Mouse (Mus musculus) layer of hippocampus, adult 8-10 months (tissue): ENCODE results near the gene Gm43552. TPM values are rescaled to one million over a fixed set of nuclear protein-coding genes. Genes with fewer than 3 reads are reported as not detected.
A peak's percentile ranks its signal among the peaks of the same experiment; 100 is the strongest.
"Not testable (repeated sequence)": the region's sequence is repeated elsewhere in the genome, so short reads cannot be mapped to it uniquely, and the experiment has no call there.

Experiments
- DNase-seq, 2 experiments: peaks; one replicate each; pipeline ENCODE4 v3.0.0; 2022; ENCODE audit warnings: low spot score in 2 of 2
- total RNA-seq, 4 experiments: library from RNA; stranded (reverse); gene quantifications; 2 replicates each; pipeline ENCODE4 v1.2.4; 2022

Gene Gm43552
- total RNA-seq, 4 experiments from 2014 or later: 10.0 TPM; not detected in 3

DNA sequence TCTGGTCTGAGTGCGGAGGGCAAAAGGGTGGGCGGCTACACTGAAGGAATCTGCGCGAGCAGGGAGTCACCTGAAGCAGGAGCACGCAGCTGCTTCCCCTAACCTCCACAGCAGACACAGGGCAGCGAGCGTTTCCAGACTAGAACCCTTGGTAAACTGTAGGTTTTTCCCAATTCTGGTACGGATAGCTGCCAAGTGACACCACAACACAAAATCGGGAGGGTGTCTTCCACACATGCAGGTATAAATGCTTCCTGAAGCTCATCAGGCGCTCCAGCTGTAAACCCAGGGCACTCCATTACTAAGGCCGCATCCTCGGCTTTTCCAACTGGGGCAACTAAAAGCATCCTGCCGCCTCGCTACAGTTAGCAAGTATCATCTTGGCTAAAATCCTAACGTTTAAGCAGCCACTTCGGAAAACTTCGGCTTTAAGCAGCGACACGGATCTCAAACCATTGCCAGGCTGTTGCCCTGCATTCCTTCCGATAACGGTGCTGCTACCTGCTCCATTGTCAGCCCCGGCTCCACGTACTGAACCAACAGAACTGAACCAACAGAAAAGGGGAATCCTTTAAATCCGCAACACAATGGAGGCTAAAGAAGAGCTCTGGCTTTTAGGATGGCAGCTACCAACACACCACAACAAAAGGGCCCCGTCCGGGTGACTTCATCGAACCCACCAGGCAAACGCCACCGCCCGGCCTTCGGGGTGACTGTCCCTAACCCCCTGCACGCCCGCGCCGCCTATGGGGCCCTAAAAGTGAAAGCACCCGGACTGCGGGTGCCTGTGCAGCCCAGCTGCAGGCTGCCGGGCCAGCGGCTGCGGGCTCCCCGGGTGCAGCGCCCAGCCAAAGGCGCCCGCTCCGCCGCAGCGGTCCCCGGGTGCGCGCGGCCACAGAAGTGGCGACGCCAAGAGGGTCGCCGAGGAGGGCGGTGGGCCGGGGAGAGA lies 592 bp downstream of the Gm43552 start:
- DNase-seq: peak; percentile 49 to 52

- no peak for DNase-seq
These were observed 2.8 kb downstream of the Gm43552 start for GRCm38 (mm10) chr5:65489830-65490229.

- DNase-seq: no peak
These were observed 3.9 kb downstream of the Gm43552 start for GRCm38 (mm10) chr5:65488725-65489124.

DNA sequence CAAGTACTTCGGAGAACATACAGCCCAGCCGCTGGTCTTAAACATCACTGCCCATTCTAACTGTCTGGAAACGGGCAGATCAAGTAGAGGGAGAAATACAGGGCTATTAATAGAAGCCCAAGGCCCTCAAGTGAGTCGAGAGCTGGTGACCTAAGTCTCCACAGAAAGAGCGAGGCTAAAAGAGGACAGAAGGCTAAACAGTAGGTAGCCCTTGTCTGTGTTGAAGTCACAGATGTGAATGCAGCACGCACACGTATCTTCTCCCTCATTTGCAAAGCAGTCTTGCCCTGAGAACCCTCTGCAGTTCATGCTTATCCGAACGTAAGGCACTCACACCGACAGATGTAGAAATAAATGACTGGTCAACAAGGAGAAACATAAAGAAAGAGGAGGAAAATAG lies 5.3 kb downstream of the Gm43552 start:
- no peak for DNase-seq

DNA sequence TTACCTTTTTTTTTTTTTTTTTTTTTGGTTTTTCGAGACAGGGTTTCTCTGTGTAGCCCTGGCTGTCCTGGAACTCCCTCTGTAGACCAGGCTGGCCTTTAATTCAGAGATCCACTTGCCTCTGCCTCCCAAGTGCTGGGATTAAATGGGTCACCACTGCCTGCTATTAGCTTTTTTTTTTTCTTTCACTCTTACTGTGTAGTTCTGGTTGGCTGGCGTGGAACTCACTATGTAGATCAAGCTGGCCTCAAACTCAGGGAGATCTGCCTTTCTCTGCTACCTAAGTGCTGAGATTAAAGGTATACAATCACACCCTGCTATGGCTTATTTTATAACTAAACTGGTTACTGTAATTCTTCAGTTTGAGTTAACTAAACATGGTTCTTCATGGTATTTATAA lies 6.1 kb downstream of the Gm43552 start:
- no peak for DNase-seq

DNA sequence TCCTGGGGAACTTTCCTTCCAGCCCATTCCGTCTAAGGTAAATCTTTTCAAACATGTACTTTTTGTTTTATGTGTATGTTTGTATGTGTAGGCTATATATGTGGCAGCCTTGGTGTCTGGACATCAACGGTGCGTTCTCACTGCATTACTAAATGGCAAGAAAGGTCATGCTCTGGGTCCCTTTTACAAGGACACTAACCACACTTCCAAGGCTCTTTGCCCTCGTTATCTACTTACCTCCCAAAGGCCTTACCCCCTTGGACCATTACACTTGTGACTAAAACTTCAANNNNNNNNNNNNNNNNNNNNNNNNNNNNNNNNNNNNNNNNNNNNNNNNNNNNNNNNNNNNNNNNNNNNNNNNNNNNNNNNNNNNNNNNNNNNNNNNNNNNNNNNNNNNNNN lies 9.6 kb downstream of the Gm43552 start:
- DNase-seq: no peak

DNA sequence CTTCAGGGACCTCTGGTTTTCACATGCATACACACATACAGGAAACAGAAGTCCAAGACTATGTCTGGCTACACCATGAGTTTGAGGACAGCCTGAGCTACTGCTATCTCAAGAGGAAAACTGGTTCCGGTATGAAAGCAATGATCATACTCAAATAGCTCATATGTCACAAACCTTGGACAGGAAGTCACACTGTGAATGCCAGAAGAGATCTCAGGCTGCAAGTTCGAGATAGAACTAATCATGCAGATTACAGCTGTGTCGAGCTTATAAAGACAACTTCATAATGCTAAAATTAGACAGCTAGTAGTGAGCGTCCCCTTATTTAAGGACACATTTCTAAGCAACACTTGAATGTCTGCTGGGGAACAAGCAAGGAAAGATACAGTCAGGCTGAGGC lies 12.1 kb downstream of the Gm43552 start:
- DNase-seq: no peak

DNA sequence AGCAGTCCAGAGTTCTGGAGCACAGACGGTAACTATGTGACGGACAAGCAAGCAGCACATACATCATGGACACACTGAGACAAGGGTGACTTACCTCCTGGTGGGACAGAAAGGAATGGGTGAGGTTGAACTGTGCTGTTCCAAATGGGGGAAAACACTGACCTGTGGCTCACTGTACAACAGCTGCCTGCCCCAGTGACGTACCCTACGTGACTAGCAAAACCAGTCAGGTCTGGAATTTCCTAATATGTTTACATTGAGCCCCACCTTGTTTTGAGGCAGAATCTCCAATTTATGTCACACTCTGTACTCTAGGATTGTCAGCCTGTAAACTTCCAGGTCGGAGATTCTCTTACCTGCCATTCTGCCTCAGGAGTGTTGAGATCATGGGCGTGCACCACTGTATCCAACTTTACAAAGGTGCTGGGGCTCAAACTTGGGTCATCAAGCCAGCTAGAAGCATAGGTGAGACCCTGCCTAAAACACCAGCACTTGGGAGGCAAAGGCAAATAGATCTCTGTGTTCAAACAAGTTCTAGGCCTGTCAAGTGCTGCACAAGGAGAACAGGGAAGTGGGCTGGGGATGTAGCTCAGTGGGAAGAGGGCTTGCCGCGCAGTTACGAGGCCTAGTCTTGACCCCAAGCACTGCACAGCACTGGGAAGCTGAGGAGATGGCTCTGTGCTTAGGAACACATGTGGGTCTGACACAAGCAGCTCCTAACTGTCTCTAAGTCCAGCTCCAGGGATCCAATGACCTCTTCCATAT lies 12.8 kb downstream of the Gm43552 start:
- no peak for DNase-seq

DNA sequence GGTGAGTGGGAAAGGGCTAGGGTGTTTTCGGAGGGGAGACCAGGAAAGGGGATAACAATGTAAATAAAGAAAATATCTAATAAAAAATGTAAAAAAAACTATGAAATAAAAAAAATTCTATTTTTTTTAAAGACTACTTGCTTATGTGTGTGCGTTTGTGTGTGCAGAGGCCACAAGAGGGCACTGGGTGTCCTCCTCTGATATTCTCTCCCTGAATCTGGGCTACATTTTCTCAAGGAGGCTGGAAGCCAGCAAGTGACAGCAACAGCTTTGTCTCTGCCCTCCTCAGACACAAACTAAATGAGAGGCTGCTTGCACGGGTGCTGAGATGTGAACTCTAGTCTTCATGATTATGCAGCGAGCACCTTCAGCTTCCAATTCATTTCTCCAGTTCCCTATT lies 14.4 kb downstream of the Gm43552 start:
- DNase-seq: no peak

- DNase-seq: not testable (repeated sequence)
These were observed 15.9 kb downstream of the Gm43552 start for GRCm38 (mm10) chr5:65476739-65477138.

DNA sequence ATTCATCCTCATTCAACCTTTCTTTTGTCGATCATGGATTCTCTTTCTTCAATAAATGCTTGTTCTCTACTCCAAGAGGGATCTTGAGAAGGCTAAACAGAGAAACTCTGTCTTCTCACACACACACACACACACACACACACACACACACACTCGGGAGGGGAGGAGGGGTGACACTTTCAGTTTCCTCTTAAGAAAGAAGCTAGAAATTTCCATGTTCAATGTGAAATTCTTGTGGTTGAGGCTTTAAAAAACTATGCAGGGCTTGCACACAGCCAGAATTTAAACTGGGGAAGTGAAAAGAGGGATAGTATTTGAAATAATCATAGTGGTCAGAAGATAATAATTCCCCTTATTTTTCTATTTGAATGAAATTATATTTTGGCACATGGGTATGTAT lies 16.8 kb downstream of the Gm43552 start:
- no peak for DNase-seq

DNA sequence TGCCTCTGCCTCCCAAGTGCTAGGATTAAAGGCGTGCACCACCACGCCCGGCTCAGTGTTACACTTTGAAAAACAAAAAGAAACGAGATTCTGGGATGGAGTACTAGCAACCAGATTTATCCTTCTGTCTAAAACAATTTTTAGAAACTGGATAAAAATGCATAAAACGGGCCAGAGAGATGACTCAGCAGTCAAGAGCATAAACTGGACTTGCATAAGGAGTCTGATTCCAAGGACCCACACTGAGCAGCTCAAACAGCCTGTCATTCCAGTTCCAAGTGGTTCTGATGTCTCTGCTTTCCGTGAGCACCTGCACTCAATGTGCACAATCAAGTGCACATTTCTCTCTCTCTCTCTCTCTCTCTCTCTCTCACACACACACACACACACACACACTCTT lies 22.9 kb downstream of the Gm43552 start:
- no peak for DNase-seq

DNA sequence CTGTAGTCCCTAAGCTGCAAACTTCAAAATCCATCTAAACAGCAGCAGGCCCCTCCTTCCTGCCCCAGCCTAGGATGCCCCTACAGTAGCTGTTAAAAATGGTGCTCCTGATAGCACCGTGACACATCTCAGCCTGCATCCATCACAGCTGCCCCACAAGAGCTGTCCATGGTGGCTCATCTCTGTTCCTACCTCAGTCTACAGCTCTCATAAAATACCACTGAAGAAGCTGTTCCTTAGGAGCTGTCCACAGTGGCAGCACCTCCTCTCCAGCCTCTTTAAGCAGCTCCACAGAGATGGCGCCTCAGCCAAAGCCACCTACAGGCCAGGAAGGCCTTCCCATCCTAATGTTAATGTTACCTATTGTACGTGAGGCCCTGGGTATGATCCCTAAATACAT lies 25.7 kb downstream of the Gm43552 start:
- no peak for DNase-seq

DNA sequence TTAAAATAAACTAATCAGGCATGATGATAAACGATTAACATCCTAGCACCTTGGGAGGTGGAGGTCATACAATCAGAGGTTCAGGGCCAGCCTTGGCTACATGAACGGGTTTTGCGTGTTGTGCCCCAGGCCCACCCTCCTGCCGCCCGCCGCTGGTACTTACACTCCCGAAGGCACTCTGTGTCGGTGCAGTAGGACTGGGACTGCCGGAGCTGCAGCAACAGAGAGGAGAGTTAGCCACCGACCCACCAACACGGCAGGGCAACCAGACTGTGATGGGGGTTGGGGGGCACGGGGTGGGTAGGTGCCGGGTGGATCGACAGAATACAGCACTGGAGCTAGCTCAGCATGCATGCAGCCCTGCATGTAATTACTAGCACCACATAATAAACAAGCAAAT lies 32.3 kb downstream of the Gm43552 start:
- DNase-seq: no peak

GRCm38 (mm10) chr5:65459454-65459853 lies 33.2 kb downstream of the Gm43552 start:
- no peak for DNase-seq

DNA sequence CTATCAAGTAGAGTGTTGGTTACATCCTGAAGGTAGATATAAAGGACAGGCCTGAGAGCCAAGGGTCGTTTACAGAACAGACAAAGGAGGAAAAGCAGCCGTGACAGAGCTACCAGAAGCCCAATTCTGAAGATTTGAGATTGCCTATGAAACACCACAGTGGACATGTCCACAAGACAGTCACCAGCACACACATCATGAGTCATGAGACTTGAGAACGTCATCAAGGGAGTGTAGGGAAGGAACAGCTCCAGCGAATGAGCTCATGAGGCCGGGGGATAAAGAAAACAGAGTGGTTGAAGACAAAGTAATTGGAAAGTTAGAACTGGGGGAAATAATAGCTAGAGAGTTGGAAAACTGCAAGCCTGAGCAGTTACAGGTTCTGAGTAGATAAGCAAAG lies 34.8 kb downstream of the Gm43552 start:
- DNase-seq: no peak

DNA sequence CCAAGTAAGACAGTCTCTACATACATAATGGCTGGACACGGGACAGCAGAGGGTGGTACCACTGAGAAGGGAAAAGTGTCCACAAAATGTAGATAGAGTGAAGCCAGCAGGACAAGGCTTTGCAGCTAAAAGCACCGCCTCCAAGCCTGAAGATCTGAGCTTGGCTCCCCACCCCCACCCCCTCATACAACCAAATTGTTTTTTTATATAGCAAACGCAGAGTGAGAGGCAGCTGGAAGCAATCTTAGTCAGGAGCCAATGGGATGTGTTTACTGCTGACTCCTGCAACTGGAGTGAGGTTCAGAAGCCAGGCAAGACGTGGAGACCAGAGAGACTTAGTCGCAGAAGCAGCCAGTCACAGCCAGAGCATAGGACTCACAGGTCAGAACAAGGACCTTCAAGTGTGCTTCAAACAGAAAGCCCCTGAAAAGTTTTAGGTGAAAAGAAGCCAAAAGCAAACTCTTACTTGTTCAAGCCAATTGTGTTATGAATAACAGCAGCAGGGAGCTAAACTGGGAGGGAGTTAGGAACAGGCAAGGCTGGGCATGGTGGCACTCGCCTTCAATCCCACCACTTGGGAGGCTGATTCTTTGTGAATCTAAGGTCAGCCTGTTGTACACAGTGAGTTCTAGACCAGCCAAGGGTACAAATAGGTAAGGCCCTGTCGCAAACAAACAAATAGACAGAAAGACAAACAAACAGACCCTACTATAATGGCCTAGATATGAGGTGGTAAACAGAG lies 35.4 kb downstream of the Gm43552 start:
- no peak for DNase-seq

DNA sequence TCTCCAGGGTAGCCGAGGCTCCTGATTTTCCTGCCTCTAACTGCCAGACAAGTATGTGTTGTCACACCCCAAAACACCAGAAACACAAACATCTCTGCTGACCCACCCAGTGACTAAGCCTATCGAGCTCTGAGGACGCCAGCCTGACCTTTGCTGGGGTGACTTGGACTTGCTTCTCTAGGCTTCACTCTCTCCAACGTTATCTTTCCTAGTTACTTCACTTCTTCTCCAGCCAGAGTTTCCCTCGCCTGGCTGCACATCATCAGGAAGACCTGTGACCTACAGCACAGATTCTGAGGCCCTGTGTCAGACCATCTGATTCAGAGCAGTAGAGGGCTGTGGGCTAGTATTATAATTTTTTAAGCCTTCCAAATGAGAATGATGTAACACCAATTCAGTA lies 37.9 kb downstream of the Gm43552 start:
- no peak for DNase-seq

DNA sequence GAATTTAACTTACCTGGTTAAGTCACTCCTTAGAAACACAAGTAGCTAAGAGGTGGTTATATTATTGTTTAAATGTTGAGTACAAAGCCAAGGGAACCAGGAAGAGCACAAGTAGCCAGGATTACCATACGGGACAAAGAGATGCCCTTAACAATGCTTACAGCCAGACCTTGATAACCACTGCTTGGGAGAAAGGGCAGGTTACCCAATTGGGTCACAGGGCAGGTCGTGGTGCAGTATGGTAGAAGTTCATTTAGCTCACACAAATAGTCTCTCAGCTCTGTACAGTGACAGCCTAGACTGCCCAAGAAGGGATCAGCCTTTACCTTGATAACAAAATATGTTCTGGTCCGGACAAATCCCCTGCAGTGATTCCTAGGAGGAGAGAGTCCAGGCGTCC lies 43.7 kb downstream of the Gm43552 start:
- no peak for DNase-seq

DNA sequence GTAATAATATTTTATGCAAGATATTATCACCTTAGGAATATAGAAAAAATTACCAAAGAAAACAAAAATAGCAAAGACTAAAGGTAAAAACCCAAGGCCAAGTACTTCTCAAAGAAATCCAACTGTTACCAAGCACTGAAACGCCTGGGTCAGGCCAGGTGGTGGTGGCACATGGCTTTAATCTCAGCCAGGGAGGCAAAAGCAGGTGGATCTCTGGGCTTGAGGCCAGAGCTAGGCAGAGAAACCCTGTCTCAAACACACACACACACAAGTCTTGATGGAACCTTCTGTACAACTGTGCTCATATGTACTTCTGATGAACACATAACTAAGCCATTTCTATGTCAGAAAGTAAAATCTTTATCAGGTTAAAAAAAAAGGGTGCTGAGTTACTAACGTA lies 44.8 kb downstream of the Gm43552 start:
- no peak for DNase-seq

- DNase-seq: no peak
These were observed 45.9 kb downstream of the Gm43552 start for GRCm38 (mm10) chr5:65446756-65447155.

DNA sequence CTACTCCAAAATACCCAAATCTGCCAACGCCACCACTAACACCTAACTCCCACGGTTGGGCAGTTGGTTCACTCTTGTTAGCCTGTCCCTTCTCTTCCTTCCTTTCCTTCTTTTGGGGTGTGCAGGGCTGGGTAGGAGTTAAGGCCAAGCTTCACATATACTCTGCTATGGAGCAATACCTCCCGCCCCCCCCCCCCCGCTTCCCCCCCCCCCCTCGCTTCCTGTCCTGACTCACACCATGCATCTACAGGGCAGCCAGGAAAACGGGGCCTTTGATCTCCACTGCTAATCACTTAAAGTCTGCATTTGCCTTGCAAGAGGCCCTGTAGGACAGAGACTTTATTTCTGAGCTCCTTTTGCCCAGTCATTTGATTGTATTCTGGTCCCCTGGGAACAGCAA lies 47.7 kb downstream of the Gm43552 start:
- no peak for DNase-seq
